Mouse (Mus musculus) CH12.LX (cell line): Measurements from ENCODE around the gene Spdye4c. TPM values are rescaled to one million over a fixed set of nuclear protein-coding genes. Genes with fewer than 3 reads are reported as not detected.

Experiments used
- DNase-seq: peaks from one replicate; pipeline ENCODE4 v3.0.0-alpha.2; 2013; ENCODE audit errors: extremely low read depth
- H3K27ac ChIP-seq: 2 replicates; pipeline ENCODE4 v1.5.1; 2012; ENCODE audit warnings: low read depth, mild to moderate bottlenecking, control low read depth, moderate library complexity; ENCODE audit not compliant: insufficient read depth
- H3K27me3 ChIP-seq: replicated peaks from 2 replicates; pipeline ENCODE3; 2012; ENCODE audit warnings: inconsistent platforms
- H3K36me3 ChIP-seq, 2 experiments: replicated peaks in 1 of 2; 2 replicates each; pipeline versions ENCODE3 to v1.6.1; 2012; ENCODE audit warnings: inconsistent platforms in 1 of 2, low read length in 1 of 2, mild to moderate bottlenecking in 1 of 2, mixed read lengths in 1 of 2, moderate library complexity in 1 of 2; ENCODE audit not compliant: control insufficient read depth in 1 of 2, insufficient read depth in 1 of 2
- H3K4me1 ChIP-seq, 2 experiments: 2 replicates each; pipeline ENCODE4 v1.6.1; 2012; ENCODE audit warnings: inconsistent platforms in 1 of 2, moderate library complexity in 1 of 2; ENCODE audit not compliant: insufficient read depth in 2 of 2, control insufficient read depth in 1 of 2
- H3K4me2 ChIP-seq: 2 replicates; pipeline ENCODE4 v1.6.1; 2012; ENCODE audit warnings: low read depth, mild to moderate bottlenecking, control low read depth; ENCODE audit not compliant: poor library complexity, insufficient read depth, severe bottlenecking
- H3K4me3 ChIP-seq, 3 experiments: fragments of 150-350 bp in 1 of 3; sonication (generic) in 1 of 3; replicated peaks in 1 of 3; 2 replicates each; pipeline versions ENCODE3 to v1.5.1; 2011 to 2012; ENCODE audit warnings: low read depth in 2 of 3, low read length in 2 of 3, mild to moderate bottlenecking in 2 of 3, moderate library complexity in 2 of 3, control low read depth in 1 of 3, improper control_type of control experiment in 1 of 3, inconsistent platforms in 1 of 3, mixed read lengths in 1 of 3; ENCODE audit not compliant: poor library complexity in 1 of 3
- H3K79me2 ChIP-seq: replicated peaks from 2 replicates; pipeline ENCODE4 v1.6.1; 2012; ENCODE audit warnings: mild to moderate bottlenecking, moderate library complexity; ENCODE audit not compliant: control insufficient read depth, poor library complexity, insufficient read depth, severe bottlenecking; ENCODE audit errors: extremely low read depth
- H3K9ac ChIP-seq: 2 replicates; pipeline ENCODE4 v1.6.1; 2012; ENCODE audit warnings: low read depth, mild to moderate bottlenecking, control low read depth, moderate library complexity; ENCODE audit not compliant: insufficient read depth
- H3K9me3 ChIP-seq: replicated peaks from 2 replicates; pipeline ENCODE3; 2012; ENCODE audit warnings: low read length, inconsistent platforms, mixed read lengths
- CTCF ChIP-seq, 2 experiments: IDR thresholded peaks in 1 of 2; conservative IDR thresholded peaks in 1 of 2; 2 replicates each; pipeline ENCODE4 v1.5.1; 2011 to 2012; ENCODE audit warnings: low read depth in 2 of 2, low read length in 2 of 2, improper control_type of control experiment in 1 of 2, inconsistent platforms in 1 of 2, mild to moderate bottlenecking in 1 of 2, moderate library complexity in 1 of 2
- EP300 ChIP-seq: IDR thresholded peaks from 2 replicates; pipeline ENCODE4 v1.6.1; 2011; ENCODE audit warnings: low read length, improper control_type of control experiment
- GABPA ChIP-seq: IDR thresholded peaks from 2 replicates; pipeline ENCODE4 v1.6.1; 2012; ENCODE audit warnings: low read depth, low read length, improper control_type of control experiment, inconsistent platforms; ENCODE audit not compliant: insufficient replicate concordance
- JUND ChIP-seq: conservative IDR thresholded peaks from 2 replicates; pipeline ENCODE4 v1.6.1; 2011; ENCODE audit warnings: low read depth, low read length, improper control_type of control experiment
- KAT2A ChIP-seq: IDR thresholded peaks from 2 replicates; pipeline ENCODE4 v1.6.1; 2012; ENCODE audit warnings: low read length, improper control_type of control experiment, inconsistent platforms; ENCODE audit not compliant: insufficient replicate concordance
- MAX ChIP-seq: IDR thresholded peaks from 2 replicates; pipeline ENCODE4 v1.6.1; 2011; ENCODE audit warnings: low read length, improper control_type of control experiment
- MEF2A ChIP-seq: IDR thresholded peaks from 2 replicates; pipeline ENCODE4 v1.6.1; 2014; ENCODE audit warnings: low read depth, mild to moderate bottlenecking, inconsistent platforms, low read length, improper control_type of control experiment, borderline replicate concordance
- MXI1 ChIP-seq: IDR thresholded peaks from 2 replicates; pipeline ENCODE4 v1.6.1; 2011; ENCODE audit warnings: mild to moderate bottlenecking, low read depth, low read length, improper control_type of control experiment
- MYC ChIP-seq: IDR thresholded peaks from 2 replicates; pipeline ENCODE4 v1.6.1; 2011; ENCODE audit warnings: low read depth, mild to moderate bottlenecking, improper control_type of control experiment, low read length
- NRF1 ChIP-seq: IDR thresholded peaks from 2 replicates; pipeline ENCODE4 v1.6.1; 2014; ENCODE audit warnings: low read depth, mild to moderate bottlenecking, inconsistent platforms, low read length, improper control_type of control experiment, moderate library complexity
- PAX5 ChIP-seq: IDR thresholded peaks from 2 replicates; pipeline ENCODE4 v1.6.1; 2012; ENCODE audit warnings: low read length, inconsistent platforms, mixed read lengths
- RAD21 ChIP-seq: IDR thresholded peaks from 2 replicates; pipeline ENCODE4 v1.6.1; 2011; ENCODE audit warnings: low read depth, mild to moderate bottlenecking, low read length, improper control_type of control experiment, moderate library complexity
- SMC3 ChIP-seq: IDR thresholded peaks from 2 replicates; pipeline ENCODE4 v1.6.1; 2011; ENCODE audit warnings: low read depth, low read length, improper control_type of control experiment
- TCF12 ChIP-seq: IDR thresholded peaks from 2 replicates; pipeline ENCODE4 v1.6.1; 2014; ENCODE audit warnings: low read depth, mild to moderate bottlenecking, inconsistent platforms, low read length, improper control_type of control experiment
- UBTF ChIP-seq: IDR thresholded peaks from 2 replicates; pipeline ENCODE4 v1.6.1; 2012; ENCODE audit warnings: low read depth, mild to moderate bottlenecking, inconsistent platforms, low read length, improper control_type of control experiment, moderate library complexity
- USF1 ChIP-seq: IDR thresholded peaks from 2 replicates; pipeline ENCODE4 v1.6.1; 2014; ENCODE audit warnings: low read depth, mild to moderate bottlenecking, inconsistent platforms, low read length, improper control_type of control experiment
- ZC3H11A ChIP-seq: IDR thresholded peaks from 2 replicates; pipeline ENCODE4 v1.6.1; 2012; ENCODE audit warnings: low read depth, mild to moderate bottlenecking, inconsistent platforms, low read length, improper control_type of control experiment
- ZMIZ1 ChIP-seq: IDR thresholded peaks from 2 replicates; pipeline ENCODE4 v1.6.1; 2012; ENCODE audit warnings: low read depth, mild to moderate bottlenecking, inconsistent platforms, low read length, improper control_type of control experiment
- dilution Hi-C: fragments of 300-500 bp; cut with MboI; formaldehyde crosslinking; loops from 2 replicates; pipeline ENCODE4 v1.14.3; 2020; ENCODE audit warnings: low sequenced_read_pairs; ENCODE audit not compliant: extremely low pct_unique_long_range_greater_than_20kb, extremely low pct_ligation_motif_present
- in situ Hi-C: fragments of 300-500 bp; cut with MboI; formaldehyde crosslinking; loops from 3 replicates; pipeline ENCODE4 v1.14.3; 2019; ENCODE audit warnings: low sequenced_read_pairs, low pct_ligation_motif_present, low pct_unique_long_range_greater_than_20kb, mixed read lengths
- polyA plus RNA-seq: library from polyadenylated mRNA; unstranded; fragments of >175 nt; gene quantifications from 2 replicates; pipeline ENCODE4 v1.2.1, GENCODE M21; 2012; ENCODE audit warnings: low read depth; ENCODE audit not compliant: insufficient read length
- total RNA-seq, 2 experiments: library from RNA; depleted of rRNA; stranded (reverse); fragments of 300-350 nt in 1 of 2; fragments of >200 nt in 1 of 2; gene quantifications; 2 replicates each; pipeline ENCODE4 v1.2.3; 2012 to 2014

Gene Spdye4c
- total and polyA plus RNA-seq, 3 experiments: not detected

DNA sequence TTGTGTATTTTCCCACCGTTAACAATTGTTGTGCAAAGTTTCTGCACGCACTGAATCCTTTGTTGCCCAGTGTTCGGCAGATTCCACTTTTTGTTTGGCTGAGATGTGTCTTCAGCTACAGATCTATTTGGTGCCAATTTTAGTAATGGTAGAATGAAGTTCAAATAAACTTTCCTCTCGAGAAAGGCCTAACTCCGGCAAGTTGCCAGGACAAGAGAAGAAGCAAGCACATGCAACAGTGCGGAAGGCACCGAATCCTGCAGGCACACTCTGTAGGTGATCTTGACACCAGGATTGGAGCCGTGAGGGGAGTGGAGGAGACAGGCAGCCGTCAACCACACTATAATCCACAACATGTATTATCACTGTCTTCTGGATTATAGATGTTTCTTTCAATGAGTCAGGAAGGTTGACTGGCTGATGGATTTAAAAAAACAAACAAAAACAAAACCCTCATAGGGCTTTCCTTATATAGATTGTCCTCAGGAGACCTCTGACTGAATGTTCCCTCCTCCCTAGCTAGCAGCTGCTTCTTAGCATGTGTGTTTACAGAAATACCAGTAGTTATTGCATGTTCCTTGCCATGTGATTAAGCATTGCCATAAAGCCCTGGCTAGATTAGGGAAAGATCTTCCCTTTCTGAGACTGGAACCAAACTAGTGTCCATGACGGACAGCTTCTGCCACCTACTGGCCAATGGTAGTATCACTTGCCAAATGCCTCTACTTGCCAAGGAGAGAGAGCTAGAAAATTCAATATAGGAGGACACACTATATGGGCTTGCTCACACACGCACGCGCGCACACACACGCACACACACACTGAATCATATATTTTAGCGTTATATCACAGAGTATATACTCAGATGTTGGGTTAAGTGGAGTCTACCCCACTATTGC is 18.0 kb upstream of the Spdye4c start:
- peak; percentile 78 for DNase-seq
- Histone ChIP-seq H3K36me3 (no peaks in the 10 kb centered on the region), H3K4me1 (peaks cover 3 to 17% of the 10 kb centered on the region in 2 experiments; a peak in 2 of 4 replicates), H3K27me3 (no peaks in the 10 kb centered on the region), H3K9me3 (peaks cover 3% of the 10 kb centered on the region), H3K9ac (no peak overlapping the region), H3K27ac (no peak overlapping the region), H3K79me2 (no peaks in the 10 kb centered on the region), H3K4me2 (no peak overlapping the region), H3K4me3 (no peak overlapping the region)
- in situ Hi-C loops: loop anchor here (10.0 kb wide), 2 partner anchors 158 to 678 kb away; no protein-coding TSS in a partner anchor
- no peak for TF ChIP-seq MEF2A
- TF ChIP-seq UBTF: no peak
- peak; percentile 82 for TF ChIP-seq ZC3H11A
- TF ChIP-seq MAX: 0 out of 2 replicates have a peak, but pooled peaks have one; percentile 9
- no peak for TF ChIP-seq MXI1
- TF ChIP-seq CTCF (conservative IDR thresholded peaks at IDR 0.05 in 1 of 2, IDR thresholded peaks at IDR 0.05 in 1 of 2; ENCODE audit: low read depth in 2 of 2, low read length in 2 of 2): peak; percentile 93 to 95
- TF ChIP-seq TCF12: 0 out of 2 replicates have a peak, but pooled peaks have one; percentile 20
- TF ChIP-seq NRF1: no peak
- TF ChIP-seq SMC3: peak; percentile 95
- no peak for TF ChIP-seq GABPA
- no peak for TF ChIP-seq PAX5
- peak; percentile 65; the same call in 1 of the 2 replicates for TF ChIP-seq MYC
- no peak for TF ChIP-seq ZMIZ1
- TF ChIP-seq RAD21: peak; percentile 99
- no peak for TF ChIP-seq JUND
- dilution Hi-C loops: no loop called here

GRCm38 (mm10) chr2:128582881-128583280 is 8.1 kb upstream of the Spdye4c start:
- Histone ChIP-seq H3K4me2 (no peak overlapping the region), H3K27ac (no peak overlapping the region), H3K9me3 (no peaks in the 10 kb centered on the region), H3K4me1 (no peaks in the 10 kb centered on the region), H3K36me3 (no peaks in the 10 kb centered on the region), H3K4me3 (no peak overlapping the region), H3K9ac (no peak overlapping the region), H3K79me2 (no peaks in the 10 kb centered on the region), H3K27me3 (peaks cover 6% of the 10 kb centered on the region)
- dilution Hi-C loops: no loop called here
- in situ Hi-C loops: no loop called here
- DNase-seq: no peak
- TF ChIP-seq PAX5 (no peak), EP300 (no peak), USF1 (no peak), KAT2A (no peak)
